Mouse (Mus musculus) right cerebral cortex, adult 2 months (tissue): Measurements from ENCODE around the gene Rfx5.

Experiments used
- DNase-seq, 2 experiments: peaks; one replicate each; pipeline ENCODE4 v3.0.0; 2021 to 2022; ENCODE audit warnings: low spot score in 2 of 2

The Rfx5 gene

DNA sequence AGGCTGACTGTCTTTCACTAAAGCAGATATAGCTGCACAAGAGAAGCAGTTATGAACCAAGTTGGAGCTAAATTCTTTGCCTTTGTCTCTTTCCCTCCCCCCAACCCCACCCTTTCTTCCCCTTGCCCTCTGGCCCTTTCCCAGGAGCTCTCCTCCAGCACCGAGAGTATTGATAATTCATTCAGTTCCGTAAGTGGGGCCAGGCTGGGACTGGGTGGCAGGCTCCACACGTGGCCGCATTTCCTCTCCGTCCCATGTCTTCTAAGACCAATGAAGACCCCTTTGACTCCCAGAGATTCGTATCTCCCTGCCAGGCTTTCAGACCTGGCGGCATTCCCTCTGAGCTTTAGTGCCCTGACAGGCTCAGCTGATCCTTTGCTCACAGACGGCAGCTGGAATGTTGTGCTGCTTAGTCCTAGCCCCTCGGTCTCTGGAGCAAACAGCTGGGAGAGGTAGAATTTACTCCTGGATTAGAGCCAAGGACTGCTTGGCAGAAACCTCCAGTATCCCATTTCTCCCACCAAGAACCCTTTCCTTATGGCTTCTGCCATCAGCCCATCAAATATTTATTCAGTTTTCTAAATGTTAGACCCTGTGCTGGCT, 35.4 kb downstream of the Rfx5 start:
- no peak for DNase-seq

DNA sequence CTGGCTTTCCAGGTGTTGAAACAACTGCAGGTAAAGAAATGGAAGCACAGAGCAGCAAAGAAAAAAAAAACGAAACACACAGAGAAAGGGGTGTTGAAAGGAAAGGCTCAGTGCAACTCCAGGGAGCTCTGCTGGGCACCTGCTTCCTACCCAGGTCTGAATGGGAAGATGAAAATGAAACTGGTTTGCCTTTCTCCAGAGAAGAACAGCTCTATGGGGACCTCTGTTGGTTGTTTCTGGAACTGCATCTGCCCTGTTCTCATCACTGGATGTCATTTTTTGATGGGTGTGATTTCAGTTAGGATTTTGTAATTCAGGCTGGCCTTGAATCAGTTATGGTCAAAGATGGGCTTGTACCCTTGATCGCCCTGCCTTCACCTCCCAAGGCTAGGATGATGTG, 43.1 kb downstream of the Rfx5 start:
- peak; percentile 89 to 91 for DNase-seq

DNA sequence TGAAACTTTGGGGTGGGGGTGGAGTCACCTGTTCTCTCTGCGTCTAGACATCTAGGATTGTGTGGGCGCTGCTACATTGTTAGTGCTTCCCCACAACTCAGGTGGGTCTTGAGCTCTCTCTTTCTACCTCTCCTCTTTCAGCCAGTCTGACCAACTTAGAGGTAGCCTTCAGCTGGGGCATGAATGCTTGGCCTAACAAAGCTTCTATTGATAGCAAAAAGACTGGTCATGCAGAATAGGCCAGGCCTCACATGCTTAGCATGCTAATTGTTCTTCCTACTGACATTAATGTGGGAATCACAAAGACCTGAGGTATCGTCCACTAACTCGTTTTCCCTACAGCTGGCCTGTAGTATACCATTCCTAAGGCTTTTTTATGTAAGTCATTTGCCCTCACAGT, 48.7 kb downstream of the Rfx5 start:
- DNase-seq: no peak

DNA sequence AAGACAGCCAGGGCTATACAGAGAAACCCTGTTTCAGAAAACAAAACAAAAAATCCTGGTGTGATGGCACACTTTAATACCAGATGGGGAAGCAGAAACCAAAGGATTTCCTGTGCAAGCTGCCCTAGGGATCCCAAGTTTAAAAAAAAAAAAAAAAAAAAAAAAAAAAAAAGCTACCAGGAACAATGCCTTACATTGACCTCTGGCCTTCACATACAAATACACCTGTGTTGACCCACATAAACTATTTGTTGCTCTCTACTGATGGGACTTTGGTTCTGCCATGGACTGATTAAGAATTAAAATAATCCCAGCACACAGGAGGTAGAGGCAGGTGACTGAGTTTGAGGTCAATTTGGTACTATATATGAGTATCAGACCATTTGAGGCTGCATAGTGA, 49.4 kb downstream of the Rfx5 start:
- DNase-seq: no peak

DNA sequence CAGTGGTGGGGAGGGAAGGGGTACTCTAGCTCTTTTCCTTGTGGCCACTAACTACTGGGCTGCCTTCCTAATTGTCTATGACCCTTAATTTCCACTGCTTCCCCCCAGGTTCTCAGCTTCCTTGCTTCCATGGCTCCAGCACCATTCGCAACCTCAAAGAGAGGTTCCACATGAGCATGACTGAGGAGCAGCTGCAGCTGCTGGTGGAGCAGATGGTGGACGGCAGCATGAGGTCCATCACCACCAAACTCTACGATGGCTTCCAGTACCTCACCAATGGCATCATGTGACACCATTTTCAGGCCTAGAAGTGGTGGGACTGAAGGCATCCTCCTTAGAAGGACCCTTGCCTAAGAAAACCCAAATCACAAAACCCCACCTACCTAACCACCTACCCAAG, 51.8 kb downstream of the Rfx5 start:
- DNase-seq: no peak

DNA sequence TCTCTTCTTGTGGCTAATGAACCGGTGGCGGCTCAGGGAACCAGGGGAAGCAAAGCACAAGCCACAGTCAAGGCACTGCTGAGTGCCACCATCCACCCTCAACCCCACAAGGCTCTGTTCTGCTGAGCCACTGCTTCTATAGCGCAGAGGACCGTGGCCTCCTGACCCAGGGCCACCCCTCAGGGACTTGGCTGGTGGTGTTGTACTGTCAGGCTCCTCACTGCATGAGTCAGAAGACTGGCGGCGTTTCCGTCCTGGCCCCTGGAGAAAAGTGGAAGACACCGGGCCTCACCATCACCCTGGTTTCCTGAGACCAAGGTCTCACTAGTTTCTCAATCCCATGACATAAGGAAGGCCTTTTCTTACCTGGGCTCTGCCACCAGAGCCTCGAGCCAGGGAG, 53.8 kb downstream of the Rfx5 start:
- DNase-seq: no peak

DNA sequence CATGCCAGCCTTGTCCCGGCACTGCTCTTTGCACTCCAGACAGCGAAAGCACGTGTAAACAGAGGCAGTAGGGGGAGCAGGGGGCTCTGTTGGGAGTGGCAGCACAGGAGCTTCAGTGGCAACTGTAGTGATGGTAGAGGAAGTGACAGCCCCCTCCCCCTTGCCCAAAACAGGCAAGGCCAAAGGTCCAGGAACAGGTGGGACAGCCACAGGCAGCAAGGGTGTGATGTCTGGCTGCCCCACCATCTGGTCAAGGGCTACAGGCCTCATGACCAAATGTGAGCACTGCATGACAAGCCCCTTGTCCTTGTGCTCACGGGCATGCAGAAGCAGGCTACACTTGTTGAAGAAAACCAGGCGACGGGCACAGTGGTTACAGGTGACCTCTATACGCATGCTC, 56.5 kb downstream of the Rfx5 start:
- DNase-seq: no peak
